Mouse (Mus musculus): ENCODE measurements around the gene Cdh23. TPM values are rescaled to one million over a fixed set of nuclear protein-coding genes. Genes with fewer than 3 reads are reported as not detected.

Gene Cdh23
- polyA plus RNA-seq, 1 experiment from 2014 or later, result 0.44 TPM

DNA sequence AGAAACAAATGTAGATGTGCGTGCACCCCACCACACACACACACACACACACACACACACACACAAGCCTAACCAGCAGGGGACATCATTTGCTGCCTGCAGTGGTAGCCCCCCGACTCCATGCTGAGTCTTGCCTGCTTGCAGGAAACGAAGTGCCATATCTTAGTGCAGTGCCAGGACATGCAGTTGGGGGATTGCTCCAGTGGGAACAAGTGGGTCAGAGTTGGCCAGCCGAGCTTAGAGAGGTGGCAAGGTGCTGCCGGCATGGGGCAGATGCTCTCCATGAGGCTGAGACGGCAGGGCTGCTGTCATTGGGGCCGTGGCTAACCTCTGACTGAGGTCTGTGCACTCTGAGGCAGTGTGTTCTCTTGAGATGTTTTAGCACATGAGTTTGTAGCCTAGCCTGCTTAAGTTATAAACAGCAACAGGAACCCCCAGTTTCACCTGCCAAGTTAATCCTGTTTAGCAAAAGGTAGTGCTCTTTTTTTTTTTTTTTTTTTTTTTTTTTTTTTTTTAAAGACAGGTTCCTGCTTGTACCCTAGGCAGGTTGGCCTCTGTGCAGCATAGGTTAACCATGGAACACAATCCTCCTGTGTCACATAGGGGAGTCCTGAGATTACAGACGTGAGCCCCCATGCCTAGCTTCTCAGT lies 416.9 kb downstream of the Cdh23 start:
- peak overlapping the region; percentile 72 for H3K4me2 ChIP-seq (replicated peaks)
- H3K4me3 ChIP-seq (replicated peaks), result peak overlapping the region; percentile 4; the same call in 1 of the 2 replicates
- H3K36me3 ChIP-seq, result no peaks in the 10 kb centered on the region
- no peak overlapping the region for H3K27ac ChIP-seq
- WGBS, result 70% methylated on average over 8 of the region's 8 CpGs
- no peaks in the 10 kb centered on the region for H3K9me3 ChIP-seq
- H3K27me3 ChIP-seq (replicated peaks), result no peaks in the 10 kb centered on the region
- H3K9ac ChIP-seq, result 0 out of 2 replicates have a peak overlapping the region, but pooled peaks have one; percentile 14
- ATAC-seq, result no peak
- H3K4me1 ChIP-seq (replicated peaks), result peaks cover 34% of the 10 kb centered on the region

DNA sequence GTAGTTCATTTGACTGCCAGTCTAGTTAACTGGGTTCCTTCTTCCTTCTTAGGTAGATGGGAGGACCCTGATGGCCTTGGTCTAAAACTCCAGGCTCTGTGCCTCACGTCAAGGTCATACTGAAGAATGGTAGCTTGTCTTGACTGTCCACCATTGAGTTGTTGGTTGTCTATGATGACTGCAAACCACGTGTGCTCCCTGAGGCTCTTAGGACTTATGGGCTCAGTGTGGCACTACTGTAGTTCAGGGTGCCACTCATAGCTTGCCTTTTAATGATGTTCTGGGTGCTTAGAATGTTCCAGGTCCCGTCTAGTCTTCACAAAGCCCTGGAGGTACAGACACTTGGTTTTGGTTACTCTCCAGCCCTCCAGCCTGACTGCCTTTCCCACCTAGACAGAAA lies 417.5 kb downstream of the Cdh23 start:
- Histone ChIP-seq H3K27me3 (replicated peaks) (no peaks in the 10 kb centered on the region), H3K27ac (no peak overlapping the region), H3K9me3 (no peaks in the 10 kb centered on the region), H3K36me3 (no peaks in the 10 kb centered on the region), H3K4me2 (replicated peaks) (peak overlapping the region; percentile 72), H3K4me1 (replicated peaks) (peaks cover 30% of the 10 kb centered on the region), H3K4me3 (replicated peaks) (peak overlapping the region; percentile 71), H3K9ac (no peak overlapping the region)
- 83% methylated on average over 3 of the region's 3 CpGs for WGBS
- ATAC-seq, result no peak

DNA sequence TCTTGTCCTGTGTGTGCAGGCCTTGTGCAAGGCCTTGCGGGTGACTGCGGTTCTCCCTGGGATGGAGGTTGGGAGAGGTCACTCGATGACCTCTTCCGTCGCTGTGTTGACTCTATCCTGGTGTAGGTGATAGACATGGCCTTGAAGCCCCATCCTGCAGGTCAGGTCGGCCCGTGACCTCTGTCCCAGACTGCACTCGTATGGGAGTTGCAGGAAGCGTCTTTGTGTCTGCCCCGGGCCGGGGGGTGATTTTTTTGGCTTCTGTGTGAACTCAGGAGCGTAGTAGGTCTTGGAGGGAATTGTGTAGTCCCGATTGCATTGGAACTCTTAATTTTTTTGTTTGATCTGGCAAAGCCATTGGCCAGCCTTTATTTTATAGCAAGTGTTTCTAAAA lies 418.3 kb downstream of the Cdh23 start:
- H3K9ac ChIP-seq, result peak overlapping the region; percentile 86
- WGBS, result 5% methylated on average over 13 of the region's 13 CpGs
- H3K27me3 ChIP-seq (replicated peaks), result no peaks in the 10 kb centered on the region
- ATAC-seq, result no peak
- peak overlapping the region; percentile 71 for H3K4me3 ChIP-seq (replicated peaks)
- H3K27ac ChIP-seq, result peak overlapping the region; percentile 74
- peaks cover 27% of the 10 kb centered on the region for H3K4me1 ChIP-seq (replicated peaks)
- H3K4me2 ChIP-seq (replicated peaks), result peak overlapping the region; percentile 72
- H3K9me3 ChIP-seq, result no peaks in the 10 kb centered on the region
- no peaks in the 10 kb centered on the region for H3K36me3 ChIP-seq

DNA sequence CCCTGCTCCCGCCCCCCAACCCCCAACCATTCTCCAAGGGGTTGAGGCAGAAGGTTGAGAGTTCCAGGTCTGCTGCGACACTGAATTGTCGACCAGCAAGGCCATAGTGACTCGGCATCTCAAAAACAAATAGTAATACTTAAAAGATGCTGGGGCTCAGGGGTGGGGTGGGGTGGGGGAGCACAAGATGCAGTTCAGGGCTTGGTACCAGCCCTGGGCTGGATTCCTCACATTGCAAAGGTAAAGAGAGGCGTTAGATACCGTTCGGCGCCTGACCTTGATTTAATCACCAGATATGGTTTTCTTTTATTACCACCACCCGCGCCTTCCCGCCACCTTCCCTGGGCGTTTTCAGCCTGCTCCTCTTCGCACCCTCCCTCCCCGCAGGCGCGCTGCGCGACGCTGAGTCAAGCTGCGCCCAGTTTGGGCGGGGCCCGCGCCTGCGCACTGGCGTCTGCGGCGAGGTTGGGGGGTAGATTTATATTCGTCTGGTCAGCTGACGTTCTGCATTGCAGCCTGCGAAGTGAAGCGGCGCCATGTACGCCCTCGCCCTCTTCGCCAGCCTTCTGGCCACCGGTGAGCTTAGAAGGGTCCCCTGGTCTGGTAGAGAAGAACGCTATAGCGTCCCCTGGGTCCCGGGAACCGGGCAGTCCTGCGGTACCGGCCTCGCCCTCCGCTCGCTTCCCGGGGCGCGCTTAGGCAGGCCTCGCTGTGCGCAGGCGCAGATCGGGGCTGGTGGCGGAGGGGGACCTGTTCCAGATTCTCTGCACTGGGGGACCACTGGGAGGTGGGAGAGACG lies 418.9 kb downstream of the Cdh23 start, which contains the start of gene Psap:
Psap (plus strand) TSS at position 421 of the 799 bp plus-strand sequence.
- H3K4me3 ChIP-seq (replicated peaks), result peak within 1 kb of the TSS; percentile 71
- H3K9me3 ChIP-seq, result no peaks in the 10 kb centered on the region
- peak within 1 kb of the TSS; percentile 74 for H3K27ac ChIP-seq
- H3K4me1 ChIP-seq (replicated peaks), result peaks cover 25% of the 10 kb centered on the region
- 2% methylated on average over 54 of the region's 54 CpGs for WGBS
- peak; percentile 92 for ATAC-seq
- H3K4me2 ChIP-seq (replicated peaks), result peak within 1 kb of the TSS; percentile 72
- no peaks in the 10 kb centered on the region for H3K36me3 ChIP-seq
- H3K27me3 ChIP-seq (replicated peaks), result no peaks in the 10 kb centered on the region
- H3K9ac ChIP-seq, result peak within 1 kb of the TSS; percentile 86

DNA sequence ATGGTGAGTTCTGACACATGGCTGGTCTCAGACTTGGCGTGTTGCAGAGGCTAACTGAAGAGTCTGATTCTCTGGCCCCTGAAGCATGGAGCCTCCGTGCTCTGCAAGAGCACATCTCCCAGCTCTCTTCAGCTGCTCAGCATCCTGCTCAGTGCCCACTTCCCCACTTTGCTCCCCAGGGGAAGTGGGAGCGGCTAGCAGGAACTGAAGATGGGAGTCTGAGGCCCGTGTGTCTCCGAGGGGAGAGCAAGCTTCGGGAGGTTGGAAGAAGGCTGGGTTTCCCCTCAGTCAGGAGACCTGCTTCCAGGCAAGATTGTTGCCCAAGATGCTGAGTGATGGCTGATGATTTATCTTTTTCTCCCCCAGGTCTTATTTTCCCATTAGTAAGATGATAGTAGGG lies 422.9 kb downstream of the Cdh23 start:
- no peak overlapping the region for H3K27ac ChIP-seq
- no peak overlapping the region for H3K9ac ChIP-seq
- H3K4me1 ChIP-seq (replicated peaks), result peaks cover 13% of the 10 kb centered on the region
- no peak overlapping the region for H3K4me2 ChIP-seq (replicated peaks)
- WGBS, result 56% methylated on average over 6 of the region's 6 CpGs
- no peak overlapping the region for H3K4me3 ChIP-seq (replicated peaks)
- H3K36me3 ChIP-seq, result no peaks in the 10 kb centered on the region
- H3K9me3 ChIP-seq, result no peaks in the 10 kb centered on the region
- no peaks in the 10 kb centered on the region for H3K27me3 ChIP-seq (replicated peaks)
- no peak for ATAC-seq

DNA sequence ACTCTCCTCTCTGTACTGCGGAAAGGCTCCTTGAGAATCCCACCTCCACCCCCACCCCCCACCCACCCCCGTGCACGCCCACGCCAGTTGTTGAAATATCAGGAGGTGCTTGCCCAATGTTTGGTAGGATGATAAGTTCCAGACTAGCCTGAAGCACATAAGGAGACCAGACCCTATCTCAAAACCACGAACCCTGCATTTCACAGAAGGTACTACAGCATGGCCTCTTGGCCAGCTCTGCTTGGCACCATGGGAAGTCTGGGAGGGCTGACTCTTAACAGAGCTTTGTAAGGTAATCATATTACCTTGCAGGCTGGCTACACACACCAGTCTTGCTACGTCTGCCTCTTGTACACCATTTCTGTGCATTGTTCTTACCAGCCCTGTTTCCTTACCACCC lies 424.0 kb downstream of the Cdh23 start:
- WGBS, result 21% methylated on average over 6 of the region's 6 CpGs
- Histone ChIP-seq H3K4me1 (replicated peaks) (peaks cover 13% of the 10 kb centered on the region), H3K9me3 (no peaks in the 10 kb centered on the region), H3K9ac (no peak overlapping the region), H3K36me3 (no peaks in the 10 kb centered on the region), H3K27ac (no peak overlapping the region), H3K4me3 (replicated peaks) (no peak overlapping the region), H3K4me2 (replicated peaks) (no peak overlapping the region), H3K27me3 (replicated peaks) (no peaks in the 10 kb centered on the region)
- ATAC-seq, result peak; percentile 35; the same call in 1 of the 2 replicates

DNA sequence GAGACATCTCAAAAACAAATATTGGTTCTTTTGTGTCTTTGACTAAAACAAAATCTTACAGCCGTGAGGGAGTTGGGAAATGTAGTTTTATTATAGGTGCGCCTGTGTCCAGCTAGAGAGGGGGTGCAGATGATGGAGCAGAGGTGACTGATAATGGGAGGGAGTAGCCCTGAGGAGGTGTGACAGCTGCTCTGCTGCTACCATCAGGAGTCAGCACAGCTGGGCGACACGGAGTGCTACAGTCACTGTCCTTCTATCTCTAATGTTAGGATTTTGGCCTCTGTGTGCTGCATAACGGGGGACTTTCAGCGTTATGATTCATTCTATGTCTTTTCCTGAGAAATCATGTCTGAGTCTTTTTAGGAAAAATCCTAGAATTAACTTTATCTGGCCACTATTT lies 425.3 kb downstream of the Cdh23 start:
- H3K4me3 ChIP-seq (replicated peaks), result no peak overlapping the region
- WGBS, result 50% methylated on average over 6 of the region's 6 CpGs
- peaks cover 13% of the 10 kb centered on the region for H3K4me1 ChIP-seq (replicated peaks)
- H3K36me3 ChIP-seq, result no peaks in the 10 kb centered on the region
- no peak overlapping the region for H3K9ac ChIP-seq
- H3K27me3 ChIP-seq (replicated peaks), result no peaks in the 10 kb centered on the region
- peak; percentile 44 for ATAC-seq
- H3K4me2 ChIP-seq (replicated peaks), result no peak overlapping the region
- no peaks in the 10 kb centered on the region for H3K9me3 ChIP-seq
- H3K27ac ChIP-seq, result no peak overlapping the region

DNA sequence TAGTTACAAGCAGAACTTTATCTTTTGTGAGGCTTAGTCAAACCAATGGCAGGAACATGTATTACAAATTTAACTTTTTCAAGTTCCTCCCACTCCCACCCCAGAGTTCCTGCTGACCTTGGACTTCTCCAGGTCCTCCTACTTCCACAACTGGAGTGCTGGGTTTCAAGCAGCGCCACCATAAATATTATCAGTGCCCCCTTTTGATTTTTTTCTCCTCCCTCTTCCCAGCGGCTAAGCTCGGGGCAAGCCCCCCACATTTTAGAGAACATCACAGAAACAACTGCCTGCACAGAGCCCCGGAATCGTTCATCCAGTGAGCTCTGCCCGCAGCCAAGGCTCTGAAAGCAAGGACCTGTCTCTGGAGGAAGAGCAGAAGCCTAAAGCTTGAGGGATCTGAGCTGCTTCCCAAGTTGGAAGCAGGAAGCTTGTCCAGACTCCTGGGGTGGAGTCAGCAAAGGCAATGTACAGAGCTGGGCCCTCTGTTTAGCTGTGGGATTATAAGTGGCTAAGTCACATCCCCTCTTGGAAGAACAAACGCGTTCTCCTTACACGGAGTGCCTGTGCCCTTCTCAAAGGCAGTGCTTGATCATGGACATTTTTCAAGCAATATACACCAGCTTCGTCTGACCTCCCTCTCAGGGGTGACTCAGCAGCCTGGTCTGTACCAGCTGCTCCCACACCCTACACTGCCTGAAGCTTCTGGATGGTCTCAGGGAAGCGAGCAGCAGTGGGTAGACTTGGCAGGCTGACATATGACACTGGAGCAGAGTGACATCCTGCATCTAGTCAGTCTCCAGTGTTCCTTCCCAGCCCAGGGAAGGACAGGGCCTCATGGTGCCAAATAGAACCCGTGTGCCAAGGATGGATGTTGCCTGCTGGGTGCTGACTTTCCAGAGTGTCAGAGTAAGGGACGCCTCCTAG lies 426.9 kb downstream of the Cdh23 start:
- ATAC-seq, result peak; percentile 36
- Histone ChIP-seq H3K27ac (peak overlapping the region; percentile 54), H3K9me3 (no peaks in the 10 kb centered on the region), H3K27me3 (replicated peaks) (no peaks in the 10 kb centered on the region), H3K4me1 (replicated peaks) (peaks cover 16% of the 10 kb centered on the region), H3K4me2 (replicated peaks) (no peak overlapping the region), H3K4me3 (replicated peaks) (no peak overlapping the region), H3K9ac (no peak overlapping the region; the same call in 1 of the 2 replicates), H3K36me3 (no peaks in the 10 kb centered on the region)
- WGBS, result 50% methylated on average over 13 of the region's 13 CpGs

DNA sequence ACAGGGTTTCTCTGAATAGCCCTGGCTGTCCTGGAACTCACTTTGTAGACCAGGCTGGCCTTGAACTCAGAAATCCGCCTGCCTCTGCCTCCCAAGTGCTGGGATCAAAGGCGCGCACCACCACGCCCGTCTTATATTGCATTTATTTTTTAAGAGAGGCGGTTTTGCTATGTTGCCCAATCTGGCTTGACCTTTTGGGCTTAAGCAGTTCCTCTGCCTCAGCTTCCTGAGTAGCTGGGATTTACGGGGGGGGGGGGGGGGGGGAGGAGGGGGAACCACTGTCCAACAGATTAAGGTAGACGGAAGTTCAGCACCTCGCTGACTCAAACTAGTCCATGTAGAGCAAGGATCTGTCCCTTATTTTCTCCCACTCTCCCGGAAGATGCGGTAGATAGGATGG lies 427.6 kb downstream of the Cdh23 start:
- no peak overlapping the region; the same call in 1 of the 2 replicates for H3K9ac ChIP-seq
- H3K4me2 ChIP-seq (replicated peaks), result no peak overlapping the region
- H3K27me3 ChIP-seq (replicated peaks), result no peaks in the 10 kb centered on the region
- H3K27ac ChIP-seq, result no peak overlapping the region; the same call in 1 of the 2 replicates
- 86% methylated on average over 11 of the region's 11 CpGs for WGBS
- ATAC-seq, result no peak
- no peak overlapping the region for H3K4me3 ChIP-seq (replicated peaks)
- no peaks in the 10 kb centered on the region for H3K9me3 ChIP-seq
- H3K4me1 ChIP-seq (replicated peaks), result peaks cover 16% of the 10 kb centered on the region
- no peaks in the 10 kb centered on the region for H3K36me3 ChIP-seq

DNA sequence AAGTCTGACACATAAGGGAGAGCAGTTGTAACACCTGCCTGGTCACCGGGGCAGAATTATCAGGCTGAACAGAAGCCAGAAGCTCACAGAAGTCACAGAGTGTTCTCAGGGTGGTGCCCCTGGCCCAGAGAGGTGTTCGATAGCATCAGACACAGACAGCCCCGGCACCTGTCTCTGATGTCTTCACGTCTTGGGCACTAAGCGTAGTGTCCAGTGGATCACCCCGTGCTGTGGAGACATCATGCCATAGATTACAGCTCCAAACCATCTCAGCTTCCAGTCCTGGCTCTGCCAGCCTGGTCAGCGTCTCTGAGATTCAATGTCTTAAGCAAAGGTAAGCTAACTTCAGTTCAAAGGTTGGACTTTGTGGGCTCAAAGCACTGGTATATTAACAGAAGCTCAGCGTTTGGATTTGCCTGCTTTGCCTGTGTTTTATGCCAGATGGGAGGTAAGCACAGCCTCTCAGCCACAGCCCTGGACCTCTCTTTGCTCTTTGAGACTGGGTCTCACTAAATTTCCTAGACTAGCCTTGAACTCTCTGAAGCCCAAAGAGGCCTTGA lies 429.4 kb downstream of the Cdh23 start:
- Histone ChIP-seq H3K36me3 (no peaks in the 10 kb centered on the region), H3K4me1 (replicated peaks) (peaks cover 27% of the 10 kb centered on the region), H3K9me3 (no peaks in the 10 kb centered on the region), H3K27me3 (replicated peaks) (no peaks in the 10 kb centered on the region), H3K9ac (no peak overlapping the region), H3K27ac (no peak overlapping the region), H3K4me3 (replicated peaks) (no peak overlapping the region), H3K4me2 (replicated peaks) (no peak overlapping the region)
- 77% methylated on average over 8 of the region's 8 CpGs for WGBS
- no peak for ATAC-seq

DNA sequence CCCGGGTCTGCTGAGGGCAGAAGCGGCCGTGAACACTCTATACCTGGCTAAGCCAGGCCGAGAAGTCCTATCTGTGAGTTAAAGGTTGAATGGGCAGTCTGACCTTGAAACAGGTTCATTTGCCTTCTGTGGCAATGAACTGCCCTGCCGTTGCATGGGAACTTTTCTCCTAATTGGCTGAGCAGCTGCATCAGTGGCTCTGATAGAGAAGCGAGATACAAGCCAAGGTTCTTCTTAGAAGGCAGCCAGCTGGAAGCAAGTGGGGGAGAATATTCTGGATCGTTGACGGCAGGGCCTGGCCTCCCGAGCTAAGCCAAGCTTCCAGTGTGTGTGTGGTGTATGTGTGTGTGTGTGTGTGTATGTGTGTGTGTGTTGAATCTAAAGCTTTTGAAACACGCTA lies 431.0 kb downstream of the Cdh23 start:
- Histone ChIP-seq H3K9ac (no peak overlapping the region), H3K9me3 (no peaks in the 10 kb centered on the region), H3K27me3 (replicated peaks) (no peaks in the 10 kb centered on the region), H3K4me3 (replicated peaks) (no peak overlapping the region), H3K36me3 (no peaks in the 10 kb centered on the region), H3K4me2 (replicated peaks) (no peak overlapping the region), H3K27ac (no peak overlapping the region), H3K4me1 (replicated peaks) (peaks cover 27% of the 10 kb centered on the region)
- 61% methylated on average over 10 of the region's 10 CpGs for WGBS
- no peak for ATAC-seq

DNA sequence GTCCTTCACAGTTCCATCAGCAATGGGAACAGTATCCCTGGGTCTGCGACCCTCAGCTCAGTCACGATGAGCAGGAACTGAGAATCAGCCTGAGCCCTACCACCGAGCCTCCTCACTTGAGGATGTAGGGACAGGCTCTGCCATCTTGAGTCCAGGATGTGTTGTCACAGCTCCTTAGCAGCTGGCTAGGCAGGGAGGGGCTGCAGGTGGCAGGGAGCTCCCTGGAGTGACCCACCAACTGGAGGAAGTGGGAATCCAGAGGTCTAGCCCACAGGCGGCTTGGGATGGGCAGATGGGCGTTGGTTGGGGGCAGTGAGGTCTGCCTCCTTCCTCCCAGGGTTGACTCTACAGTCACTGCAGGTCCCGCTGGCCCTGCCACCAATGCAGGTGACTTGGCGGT lies 432.9 kb downstream of the Cdh23 start:
- H3K9ac ChIP-seq, result no peak overlapping the region
- H3K4me3 ChIP-seq (replicated peaks), result no peak overlapping the region
- no peak for ATAC-seq
- H3K4me2 ChIP-seq (replicated peaks), result no peak overlapping the region
- no peaks in the 10 kb centered on the region for H3K36me3 ChIP-seq
- WGBS, result 80% methylated on average over 7 of the region's 7 CpGs
- H3K9me3 ChIP-seq, result no peaks in the 10 kb centered on the region
- no peaks in the 10 kb centered on the region for H3K27me3 ChIP-seq (replicated peaks)
- H3K27ac ChIP-seq, result no peak overlapping the region
- H3K4me1 ChIP-seq (replicated peaks), result peaks cover 17% of the 10 kb centered on the region; the same call in 1 of the 2 replicates

Data from intestine, embryonic 15.5 days (tissue).